Mouse (Mus musculus): ENCODE measurements around the gene Mgst2. TPM values are rescaled to one million over a fixed set of nuclear protein-coding genes. Genes with fewer than 3 reads are reported as not detected.

The Mgst2 gene
- polyA plus RNA-seq, 1 experiment from 2014 or later, result 0.44 TPM

DNA sequence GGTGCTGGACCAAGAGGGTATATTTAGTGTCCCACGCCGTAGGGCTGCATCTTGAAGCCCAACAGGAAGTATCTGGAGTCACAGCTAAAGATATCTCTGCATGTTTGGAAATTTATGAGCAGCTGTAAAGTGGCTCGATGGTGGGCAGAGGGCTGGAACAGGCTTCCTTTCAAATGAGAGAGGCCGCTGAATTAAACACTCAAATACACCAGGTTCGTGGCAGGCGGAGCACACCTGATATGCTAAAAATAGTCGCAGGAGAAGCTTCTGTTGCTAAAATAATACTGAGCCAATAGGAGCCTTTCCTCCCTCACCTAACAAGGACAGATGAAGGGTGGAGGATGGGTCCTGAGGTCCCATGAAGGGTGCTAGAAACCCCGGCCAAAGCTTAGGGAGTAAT, 67.8 kb downstream of the Mgst2 start:
- WGBS, result 69% methylated on average over 8 of the region's 8 CpGs
- Histone ChIP-seq H3K27ac (peak overlapping the region; percentile 56; the same call in 1 of the 2 replicates), H3K9ac (replicated peaks) (no peak overlapping the region), H3K4me1 (replicated peaks) (peaks cover 47% of the 10 kb centered on the region), H3K36me3 (no peaks in the 10 kb centered on the region), H3K4me3 (replicated peaks) (no peak overlapping the region), H3K27me3 (no peaks in the 10 kb centered on the region), H3K4me2 (replicated peaks) (no peak overlapping the region), H3K9me3 (no peaks in the 10 kb centered on the region)
- no peak for ATAC-seq

DNA sequence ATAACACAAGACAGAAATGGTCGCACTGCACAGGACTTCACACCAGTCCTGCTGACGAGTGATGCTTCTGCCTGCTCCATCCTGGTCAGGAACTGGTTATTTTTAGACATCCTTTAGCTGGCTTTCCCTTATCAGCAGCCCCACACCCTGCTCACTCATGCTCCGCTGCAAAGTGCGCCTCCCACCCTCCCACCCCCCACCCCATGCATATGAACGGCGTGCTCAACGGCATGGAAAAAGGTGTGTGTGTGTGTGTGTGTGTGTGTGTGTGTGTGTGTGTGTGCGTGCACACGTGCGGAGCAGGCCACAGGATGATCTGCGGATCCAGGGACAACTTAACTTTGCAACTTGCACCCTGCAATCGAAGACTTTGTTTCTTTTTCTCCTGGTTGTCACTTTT, 68.3 kb downstream of the Mgst2 start:
- no peak overlapping the region for H3K4me3 ChIP-seq (replicated peaks)
- H3K27me3 ChIP-seq, result no peaks in the 10 kb centered on the region
- 74% methylated on average over 12 of the region's 12 CpGs for WGBS
- H3K9me3 ChIP-seq, result no peaks in the 10 kb centered on the region
- H3K27ac ChIP-seq, result peak overlapping the region; percentile 68; the same call in 1 of the 2 replicates
- no peak overlapping the region for H3K9ac ChIP-seq (replicated peaks)
- no peaks in the 10 kb centered on the region for H3K36me3 ChIP-seq
- H3K4me1 ChIP-seq (replicated peaks), result peaks cover 48% of the 10 kb centered on the region
- ATAC-seq, result 0 out of 2 replicates have a peak, but pooled peaks have one; percentile 25
- H3K4me2 ChIP-seq (replicated peaks), result no peak overlapping the region

DNA sequence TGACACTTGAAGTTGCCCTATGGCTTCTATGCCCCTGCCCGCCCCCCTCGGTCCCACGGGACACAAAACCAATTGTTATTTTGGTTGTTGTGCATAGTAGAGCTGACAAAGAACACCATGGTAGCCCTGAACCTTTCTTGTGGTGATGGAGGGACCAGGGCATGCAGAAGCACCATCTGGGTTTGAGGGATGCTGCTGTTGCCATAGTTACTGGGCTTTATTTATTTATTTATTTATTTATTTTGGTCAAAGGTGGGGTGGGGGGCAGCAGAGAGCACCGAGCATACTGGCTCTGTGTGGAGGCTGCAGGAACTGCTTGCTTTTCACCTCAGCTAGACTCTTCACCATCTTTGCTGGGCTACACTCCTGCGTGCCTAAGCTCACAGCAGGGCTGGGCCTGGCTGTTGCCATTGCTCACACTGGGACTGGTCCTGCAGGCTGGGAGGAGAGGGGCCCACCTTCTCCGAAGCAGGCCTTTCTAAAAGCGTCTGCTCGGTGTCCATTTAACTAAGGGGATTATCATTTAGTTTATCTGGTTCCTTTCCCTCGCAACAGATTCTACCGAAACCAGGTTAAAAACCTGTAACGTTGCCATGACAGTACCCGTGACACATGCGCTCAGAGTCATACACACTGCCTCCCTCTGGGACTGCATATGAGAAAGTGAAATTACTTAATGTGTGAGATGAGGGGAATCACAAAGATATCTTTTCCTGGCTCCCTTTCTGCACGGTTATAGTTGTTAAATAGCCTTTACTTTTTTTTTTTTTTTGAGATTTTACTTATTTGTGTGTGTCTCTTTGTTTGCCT, 69.2 kb downstream of the Mgst2 start:
- H3K27me3 ChIP-seq, result no peaks in the 10 kb centered on the region
- no peak overlapping the region for H3K9ac ChIP-seq (replicated peaks)
- H3K4me3 ChIP-seq (replicated peaks), result no peak overlapping the region
- 38% methylated on average over 14 of the region's 14 CpGs for WGBS
- peak; percentile 73 for ATAC-seq
- peak overlapping the region; percentile 68 for H3K27ac ChIP-seq
- no peak overlapping the region for H3K4me2 ChIP-seq (replicated peaks)
- peaks cover 49% of the 10 kb centered on the region for H3K4me1 ChIP-seq (replicated peaks)
- H3K36me3 ChIP-seq, result no peaks in the 10 kb centered on the region
- H3K9me3 ChIP-seq, result no peaks in the 10 kb centered on the region

DNA sequence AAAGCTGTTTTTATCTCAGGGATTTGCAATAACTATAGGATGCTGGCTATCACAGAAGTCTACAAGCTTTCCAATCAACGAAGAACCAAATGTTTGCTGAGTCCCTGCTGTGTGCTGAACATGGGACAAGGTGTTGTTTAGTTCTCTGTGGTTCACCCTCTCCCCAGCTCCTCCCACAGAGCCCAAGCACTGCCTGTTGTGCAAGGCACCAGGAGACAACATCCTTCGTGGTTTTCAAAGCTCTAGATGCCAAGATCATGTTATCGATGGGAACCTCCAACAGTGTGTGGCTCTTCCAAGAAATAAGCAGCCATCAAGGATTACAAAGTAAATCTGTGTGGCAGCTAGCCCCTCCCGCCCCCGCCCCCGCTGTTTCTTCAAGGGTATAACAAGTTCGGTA, 70.5 kb downstream of the Mgst2 start:
- Histone ChIP-seq H3K4me1 (replicated peaks) (peaks cover 49% of the 10 kb centered on the region), H3K4me2 (replicated peaks) (no peak overlapping the region), H3K36me3 (no peaks in the 10 kb centered on the region), H3K9me3 (no peaks in the 10 kb centered on the region), H3K27ac (no peak overlapping the region), H3K9ac (replicated peaks) (no peak overlapping the region), H3K27me3 (no peaks in the 10 kb centered on the region), H3K4me3 (replicated peaks) (no peak overlapping the region)
- 86% methylated on average over 7 of the region's 7 CpGs for WGBS
- no peak for ATAC-seq

DNA sequence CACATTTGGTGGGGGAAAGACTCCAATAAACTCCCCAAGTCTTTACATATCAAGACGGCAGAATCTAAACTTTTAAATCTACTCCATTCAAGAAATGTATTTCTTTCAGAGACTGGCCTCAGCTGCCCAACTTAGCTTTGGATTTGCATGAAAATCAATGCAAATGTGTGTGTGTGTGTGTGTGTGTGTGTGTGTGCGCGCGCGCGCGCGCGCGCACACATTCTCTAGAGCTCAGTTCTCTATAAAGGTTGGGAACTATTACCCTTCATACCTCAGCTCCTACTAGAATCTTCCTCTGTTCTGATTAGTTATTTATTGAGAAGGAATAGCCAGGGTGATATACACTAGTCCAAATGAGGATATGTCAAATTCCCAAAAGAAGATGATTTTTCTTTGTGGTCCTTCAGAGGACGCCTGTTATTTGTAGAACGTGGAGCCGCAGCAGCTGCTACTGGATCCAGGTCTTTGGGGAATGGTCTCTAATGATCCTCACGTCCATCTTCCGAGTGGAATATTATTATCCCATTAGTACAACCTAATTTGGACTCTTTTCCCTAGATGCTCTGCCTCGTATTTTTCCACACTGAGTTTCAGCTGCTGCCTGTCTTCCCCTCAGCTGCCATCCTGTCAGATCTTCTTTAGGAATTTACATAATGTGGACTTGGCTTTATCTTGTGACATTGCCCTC, 71.9 kb downstream of the Mgst2 start:
- no peak overlapping the region for H3K4me2 ChIP-seq (replicated peaks)
- H3K9me3 ChIP-seq, result no peaks in the 10 kb centered on the region
- 50% methylated on average over 16 of the region's 16 CpGs for WGBS
- no peak overlapping the region for H3K9ac ChIP-seq (replicated peaks)
- peaks cover 49% of the 10 kb centered on the region for H3K4me1 ChIP-seq (replicated peaks)
- no peaks in the 10 kb centered on the region for H3K36me3 ChIP-seq
- H3K27ac ChIP-seq, result peak overlapping the region; percentile 70
- no peaks in the 10 kb centered on the region for H3K27me3 ChIP-seq
- no peak overlapping the region for H3K4me3 ChIP-seq (replicated peaks)
- peak; percentile 25; the same call in 1 of the 2 replicates for ATAC-seq

Other genes starting within 250 kb of the Mgst2 start
- gene Naa15, start 245.2 kb upstream of the Mgst2 start, polyA plus RNA-seq (2015; fragmentation: Nextera tagmentation; extraction: Ambion mirVana), result 56.4 and 63.7 TPM in 2 replicates
- 21.9 and 22.0 TPM in 2 replicates for gene Rab33b, start 176.4 kb upstream of the Mgst2 start, polyA plus RNA-seq (2015; fragmentation: Nextera tagmentation; extraction: Ambion mirVana)
- 4.6 TPM in 2 replicates for gene Setd7, start 99.5 kb upstream of the Mgst2 start, polyA plus RNA-seq (2015; fragmentation: Nextera tagmentation; extraction: Ambion mirVana)